Mouse (Mus musculus): Measurements from ENCODE around the gene Ntrk3. TPM values are rescaled to one million over a fixed set of nuclear protein-coding genes. Genes with fewer than 3 reads are reported as not detected.

Gene Ntrk3
- polyA plus RNA-seq, 1 experiment from 2014 or later, result 1.2 TPM

GRCm38 (mm10) chr7:78619818-78620577 lies 117.8 kb downstream of the Ntrk3 start:
- H3K4me1 ChIP-seq (replicated peaks; ENCODE audit: control insufficient read depth, insufficient read depth, low read length), result no peaks in the 10 kb centered on the region
- no peak overlapping the region for H3K27ac ChIP-seq (ENCODE audit: low read depth, low read length)
- no peaks in the 10 kb centered on the region for H3K9me3 ChIP-seq (ENCODE audit: control insufficient read depth)
- no peak for ATAC-seq
- no peak overlapping the region for H3K4me2 ChIP-seq (replicated peaks; ENCODE audit: low read depth)
- 75% methylated on average over 9 of the region's 9 CpGs for WGBS
- H3K27me3 ChIP-seq (replicated peaks; ENCODE audit: control insufficient read depth, insufficient read depth, low read length), result no peaks in the 10 kb centered on the region
- TF ChIP-seq CTCF (IDR thresholded peaks at IDR 0.05; ENCODE audit: low read depth), result no peak
- H3K36me3 ChIP-seq (ENCODE audit: control insufficient read depth, insufficient read depth), result no peaks in the 10 kb centered on the region
- no peak overlapping the region for H3K4me3 ChIP-seq (ENCODE audit: low read depth, low read length)
- no peak overlapping the region for H3K9ac ChIP-seq (ENCODE audit: low read depth, low read length)

GRCm38 (mm10) chr7:78605538-78606130 lies 132.2 kb downstream of the Ntrk3 start:
- Histone ChIP-seq H3K9ac (ENCODE audit: low read depth, low read length) (no peak overlapping the region), H3K4me3 (ENCODE audit: low read depth, low read length) (no peak overlapping the region), H3K4me1 (replicated peaks; ENCODE audit: control insufficient read depth, insufficient read depth, low read length) (no peaks in the 10 kb centered on the region), H3K27ac (ENCODE audit: low read depth, low read length) (no peak overlapping the region), H3K27me3 (replicated peaks; ENCODE audit: control insufficient read depth, insufficient read depth, low read length) (no peaks in the 10 kb centered on the region), H3K4me2 (replicated peaks; ENCODE audit: low read depth) (no peak overlapping the region), H3K9me3 (ENCODE audit: control insufficient read depth) (no peaks in the 10 kb centered on the region), H3K36me3 (ENCODE audit: control insufficient read depth, insufficient read depth) (no peaks in the 10 kb centered on the region)
- no peak for TF ChIP-seq CTCF (IDR thresholded peaks at IDR 0.05; ENCODE audit: low read depth)
- 30% methylated on average over 5 of the region's 5 CpGs for WGBS
- no peak for ATAC-seq

DNA sequence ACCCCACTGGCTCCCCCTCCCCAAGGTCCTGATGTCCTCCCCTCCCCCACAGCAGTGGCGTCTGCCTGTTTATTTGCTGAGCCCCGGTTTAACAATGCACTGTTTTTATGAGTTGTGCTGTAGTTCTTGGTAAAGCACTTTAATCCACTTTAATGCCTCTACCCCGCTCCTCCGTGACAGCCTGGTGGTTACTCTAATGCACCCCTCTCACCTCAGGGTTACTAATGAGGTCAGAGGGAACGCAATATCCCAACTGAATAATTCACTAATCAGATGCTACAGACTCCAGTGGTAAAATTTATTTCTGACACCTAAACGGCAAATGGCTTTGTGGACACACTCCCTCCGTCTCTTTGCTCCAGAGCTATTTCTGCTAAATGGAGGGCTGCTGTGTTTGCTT lies 133.9 kb downstream of the Ntrk3 start:
- Histone ChIP-seq H3K9ac (ENCODE audit: low read depth, low read length) (no peak overlapping the region), H3K4me3 (ENCODE audit: low read depth, low read length) (no peak overlapping the region), H3K27me3 (replicated peaks; ENCODE audit: control insufficient read depth, insufficient read depth, low read length) (no peaks in the 10 kb centered on the region), H3K27ac (ENCODE audit: low read depth, low read length) (no peak overlapping the region), H3K36me3 (ENCODE audit: control insufficient read depth, insufficient read depth) (no peaks in the 10 kb centered on the region), H3K4me2 (replicated peaks; ENCODE audit: low read depth) (no peak overlapping the region), H3K9me3 (ENCODE audit: control insufficient read depth) (no peaks in the 10 kb centered on the region), H3K4me1 (replicated peaks; ENCODE audit: control insufficient read depth, insufficient read depth, low read length) (no peaks in the 10 kb centered on the region)
- no peak for ATAC-seq
- 11% methylated on average over 7 of the region's 7 CpGs for WGBS
- TF ChIP-seq CTCF (IDR thresholded peaks at IDR 0.05; ENCODE audit: low read depth), result no peak

DNA sequence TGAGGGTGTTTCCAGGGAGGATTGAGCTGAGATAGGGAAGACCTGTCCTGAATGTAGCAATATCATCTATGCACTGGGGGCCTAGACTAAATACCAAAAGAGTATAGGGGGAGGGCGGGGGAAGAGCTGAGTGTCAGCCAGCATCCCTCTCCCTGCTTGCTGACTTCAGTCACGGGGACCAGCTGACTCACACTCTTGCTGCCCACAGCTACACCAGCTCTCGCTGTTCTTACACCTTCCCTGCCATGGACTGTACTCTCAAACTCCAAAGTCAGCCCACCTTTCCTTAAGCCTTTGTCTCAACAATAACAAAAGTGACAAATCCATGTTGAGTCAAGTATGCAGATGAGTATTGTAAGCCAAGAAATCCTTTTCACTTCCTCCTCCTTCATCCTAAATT lies 136.0 kb downstream of the Ntrk3 start:
- no peak for ATAC-seq
- no peak overlapping the region for H3K4me3 ChIP-seq (ENCODE audit: low read depth, low read length)
- 76% methylated on average over 3 of the region's 3 CpGs for WGBS
- H3K27ac ChIP-seq (ENCODE audit: low read depth, low read length), result no peak overlapping the region
- H3K36me3 ChIP-seq (ENCODE audit: control insufficient read depth, insufficient read depth), result no peaks in the 10 kb centered on the region
- H3K27me3 ChIP-seq (replicated peaks; ENCODE audit: control insufficient read depth, insufficient read depth, low read length), result no peaks in the 10 kb centered on the region
- H3K9ac ChIP-seq (ENCODE audit: low read depth, low read length), result no peak overlapping the region
- no peaks in the 10 kb centered on the region for H3K9me3 ChIP-seq (ENCODE audit: control insufficient read depth)
- no peaks in the 10 kb centered on the region for H3K4me1 ChIP-seq (replicated peaks; ENCODE audit: control insufficient read depth, insufficient read depth, low read length)
- no peak overlapping the region for H3K4me2 ChIP-seq (replicated peaks; ENCODE audit: low read depth)
- no peak for TF ChIP-seq CTCF (IDR thresholded peaks at IDR 0.05; ENCODE audit: low read depth)

DNA sequence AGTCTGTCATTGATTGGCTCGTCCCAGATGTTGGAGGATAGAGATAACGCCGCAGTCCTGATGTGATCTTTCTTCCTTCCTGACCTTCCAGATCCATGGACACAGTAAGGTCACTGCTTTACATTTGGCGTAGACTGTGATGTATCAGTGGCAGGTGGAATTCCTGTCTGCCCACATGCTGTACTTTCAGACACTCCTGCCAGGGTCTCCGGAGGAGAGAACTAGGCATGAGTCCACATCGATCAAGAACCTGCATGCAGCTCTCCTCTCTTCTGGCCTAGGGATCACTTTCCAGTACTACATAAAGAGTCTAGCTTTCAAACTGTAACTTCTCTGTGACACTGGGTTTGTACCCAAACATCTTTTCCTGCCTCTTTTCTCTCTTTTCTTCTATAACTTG lies 136.9 kb downstream of the Ntrk3 start:
- H3K4me2 ChIP-seq (replicated peaks; ENCODE audit: low read depth), result no peak overlapping the region
- H3K9ac ChIP-seq (ENCODE audit: low read depth, low read length), result no peak overlapping the region
- no peak for TF ChIP-seq CTCF (IDR thresholded peaks at IDR 0.05; ENCODE audit: low read depth)
- no peak overlapping the region for H3K27ac ChIP-seq (ENCODE audit: low read depth, low read length)
- H3K27me3 ChIP-seq (replicated peaks; ENCODE audit: control insufficient read depth, insufficient read depth, low read length), result no peaks in the 10 kb centered on the region
- no peak for ATAC-seq
- no peaks in the 10 kb centered on the region for H3K4me1 ChIP-seq (replicated peaks; ENCODE audit: control insufficient read depth, insufficient read depth, low read length)
- no peaks in the 10 kb centered on the region for H3K36me3 ChIP-seq (ENCODE audit: control insufficient read depth, insufficient read depth)
- no peaks in the 10 kb centered on the region for H3K9me3 ChIP-seq (ENCODE audit: control insufficient read depth)
- no peak overlapping the region for H3K4me3 ChIP-seq (ENCODE audit: low read depth, low read length)
- 87% methylated on average over 6 of the region's 6 CpGs for WGBS

DNA sequence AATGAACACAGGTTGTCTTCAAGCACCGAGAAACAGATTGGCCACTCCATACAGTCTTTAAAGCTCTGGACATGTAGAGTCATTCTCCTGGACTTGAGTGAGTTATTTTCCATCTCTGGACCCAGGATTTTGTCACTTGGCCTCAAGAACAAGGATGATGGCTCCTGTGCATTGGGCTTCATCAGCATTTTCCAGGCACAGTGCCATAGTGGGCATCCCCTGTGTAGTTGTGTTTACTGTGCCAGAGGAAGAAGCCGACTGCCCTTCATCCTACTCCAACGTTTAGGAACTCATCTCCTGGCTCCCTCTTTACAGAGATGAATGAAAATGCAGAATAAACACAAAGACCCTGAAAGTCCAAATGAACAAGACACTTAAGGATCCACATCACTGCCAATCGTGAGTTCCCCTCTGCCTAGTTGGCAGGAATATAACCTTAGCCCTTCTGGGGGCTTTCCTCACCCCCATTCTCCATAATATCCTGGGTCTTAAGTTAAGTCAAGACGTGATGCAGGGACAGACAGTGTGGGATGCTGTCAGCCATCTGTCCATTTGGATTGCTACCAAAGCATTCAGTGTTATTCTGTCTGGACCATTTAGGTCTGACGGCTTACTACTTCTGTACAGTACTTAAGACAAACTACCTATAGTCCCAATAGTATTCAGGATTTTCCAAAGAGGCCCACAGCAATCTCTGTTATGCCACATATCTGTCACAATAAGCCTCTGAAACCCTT lies 137.7 kb downstream of the Ntrk3 start:
- H3K4me2 ChIP-seq (replicated peaks; ENCODE audit: low read depth), result no peak overlapping the region
- H3K27me3 ChIP-seq (replicated peaks; ENCODE audit: control insufficient read depth, insufficient read depth, low read length), result no peaks in the 10 kb centered on the region
- H3K36me3 ChIP-seq (ENCODE audit: control insufficient read depth, insufficient read depth), result no peaks in the 10 kb centered on the region
- no peak for TF ChIP-seq CTCF (IDR thresholded peaks at IDR 0.05; ENCODE audit: low read depth)
- no peak for ATAC-seq
- no peak overlapping the region for H3K4me3 ChIP-seq (ENCODE audit: low read depth, low read length)
- H3K9me3 ChIP-seq (ENCODE audit: control insufficient read depth), result no peaks in the 10 kb centered on the region
- 73% methylated on average over 6 of the region's 6 CpGs for WGBS
- H3K27ac ChIP-seq (ENCODE audit: low read depth, low read length), result no peak overlapping the region
- no peak overlapping the region for H3K9ac ChIP-seq (ENCODE audit: low read depth, low read length)
- no peaks in the 10 kb centered on the region for H3K4me1 ChIP-seq (replicated peaks; ENCODE audit: control insufficient read depth, insufficient read depth, low read length)

Data from intestine, postnatal 0 days (tissue).